Comparison of ENCODE assay signal across 8 mouse cellular contexts in the genomic region with DNA sequence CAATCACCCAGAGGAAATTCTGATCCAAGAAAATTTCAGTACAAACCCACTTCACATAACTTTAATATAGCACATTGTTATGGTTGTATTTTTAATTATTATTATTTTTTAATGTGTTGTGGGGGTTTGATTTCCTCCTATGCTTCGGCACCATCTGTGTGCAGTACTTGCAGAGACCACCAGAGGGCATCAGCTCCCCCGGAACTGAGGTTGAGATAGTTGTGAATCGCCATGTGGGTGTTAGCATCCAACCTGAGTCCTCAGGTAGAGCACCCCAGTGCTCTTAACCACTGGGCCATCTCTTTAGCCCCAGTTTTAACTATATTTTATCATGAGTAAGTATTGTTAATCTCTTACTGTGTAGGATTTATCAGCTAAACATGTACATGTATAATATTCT.
DNase-seq lines count a peak whose midpoint lies in the region; ATAC-seq and TF ChIP-seq lines count a peak whose summit lies in the region.

No protein-coding gene starts in this region.

- no peak for TF ChIP-seq POLR2A in heart, adult 2 months (IDR thresholded peaks at IDR 0.05; ENCODE audit: insufficient read depth, low read depth, low read length)

- no peaks in the 10 kb centered on the region for H3K36me3 ChIP-seq in heart, adult 2 months (ENCODE audit: control insufficient read depth, insufficient read depth, low read length)
- no peaks in the 10 kb centered on the region for H3K36me3 ChIP-seq in limb, embryonic 10.5 days
- no peaks in the 10 kb centered on the region for H3K36me3 ChIP-seq in heart, embryonic 11.5 days (ENCODE audit: control insufficient read depth, insufficient read depth, low read length)

- no peaks in the 10 kb centered on the region for H3K9me3 ChIP-seq in limb, embryonic 10.5 days (replicated peaks)
- no peaks in the 10 kb centered on the region for H3K9me3 ChIP-seq in heart, embryonic 11.5 days (replicated peaks; ENCODE audit: control insufficient read depth, low read length)

- H3K4me2 ChIP-seq in heart, embryonic 11.5 days: no peak overlapping the region

- no peaks in the 10 kb centered on the region for H3K4me1 ChIP-seq in heart, adult 2 months (ENCODE audit: control insufficient read depth, insufficient read depth, low read length)
- no peaks in the 10 kb centered on the region for H3K4me1 ChIP-seq in limb, embryonic 10.5 days
- no peaks in the 10 kb centered on the region for H3K4me1 ChIP-seq in heart, embryonic 11.5 days (ENCODE audit: control insufficient read depth, insufficient read depth, low read length)

- no peak overlapping the region for H3K9ac ChIP-seq in heart, adult 2 months (ENCODE audit: low read depth, low read length)
- H3K9ac ChIP-seq in heart, embryonic 11.5 days (ENCODE audit: low read depth, low read length): no peak overlapping the region

- intact Hi-C loops in heart, adult 2 months (cut with DNase I): loop anchor here (5.0 kb wide), 1 partner anchor 124 kb away; no protein-coding TSS in a partner anchor

- no peak overlapping the region for H3K27ac ChIP-seq in heart, adult 2 months
- no peak overlapping the region for H3K27ac ChIP-seq in limb, embryonic 10.5 days
- H3K27ac ChIP-seq in heart, embryonic 11.5 days (ENCODE audit: low read depth, low read length): no peak overlapping the region

- no peaks in the 10 kb centered on the region for H3K27me3 ChIP-seq in heart, adult 2 months (ENCODE audit: control insufficient read depth, insufficient read depth, low read length)
- H3K27me3 ChIP-seq in limb, embryonic 10.5 days (ENCODE audit: low read depth, poor library complexity, severe bottlenecking): no peaks in the 10 kb centered on the region
- no peaks in the 10 kb centered on the region for H3K27me3 ChIP-seq in heart, embryonic 11.5 days (ENCODE audit: control insufficient read depth, insufficient read depth, low read length)

- TF ChIP-seq EP300 in heart, adult 2 months (IDR thresholded peaks at IDR 0.05; ENCODE audit: insufficient read depth, low read depth, low read length): no peak

- WGBS in heart, adult 2 months: 72% methylated on average over 3 of the region's 3 CpGs
- WGBS in limb, embryonic 10.5 days: 59% methylated on average over 3 of the region's 3 CpGs
- 61% methylated on average over 3 of the region's 3 CpGs for WGBS in heart, embryonic 11.5 days (ENCODE audit: insufficient replicate concordance)

- TF ChIP-seq CTCF in heart, adult 2 months (IDR thresholded peaks at IDR 0.05): peak; percentile 72

- ATAC-seq in heart, embryonic 11.5 days (replicated peaks; ENCODE audit: insufficient number of reproducible peaks, low FRiP score, low TSS enrichment): no peak

- no peaks in the 10 kb centered on the region for H3K79me2 ChIP-seq in heart, adult 2 months (replicated peaks; ENCODE audit: control insufficient read depth, insufficient read depth, low read length)

- H3K4me3 ChIP-seq in heart, adult 2 months: no peak overlapping the region
- no peak overlapping the region for H3K4me3 ChIP-seq in limb, embryonic 10.5 days
- no peak overlapping the region for H3K4me3 ChIP-seq in heart, embryonic 11.5 days (ENCODE audit: low read depth, low read length)

- peak in 1 of 2 experiments; percentile 26 for DNase-seq in heart, adult 2 months
- DNase-seq in heart, adult 8-10 months (ENCODE audit: low spot score): no peak
- DNase-seq in 416B (ENCODE audit: low read depth) (peak; percentile 36), NIH3T3 (ENCODE audit: low read depth) (peak; percentile 26)
- DNase-seq in limb, embryonic 10.5 days (ENCODE audit: low spot score): peak; percentile 32
- DNase-seq in testis, postnatal 10 days (ENCODE audit: low spot score): peak; percentile 58
- no peak for DNase-seq in layer of hippocampus, adult 9-11 months

Comparison
In these comparisons a context has a peak if more than half of its experiments do, and no peak if none do; other contexts are left out.
1. DNase-seq: peak in 416B (single experiment), NIH3T3 (single experiment), limb, embryonic 10.5 days (single experiment) and testis, postnatal 10 days (single experiment); none in heart, adult 8-10 months (single experiment) and layer of hippocampus, adult 9-11 months (single experiment).